Mouse (Mus musculus): ENCODE measurements around the gene Srd5a1. TPM values are rescaled to one million over a fixed set of nuclear protein-coding genes. Genes with fewer than 3 reads are reported as not detected.

The Srd5a1 gene
- polyA plus RNA-seq, 1 experiment from 2014 or later, result 25.0 TPM

DNA sequence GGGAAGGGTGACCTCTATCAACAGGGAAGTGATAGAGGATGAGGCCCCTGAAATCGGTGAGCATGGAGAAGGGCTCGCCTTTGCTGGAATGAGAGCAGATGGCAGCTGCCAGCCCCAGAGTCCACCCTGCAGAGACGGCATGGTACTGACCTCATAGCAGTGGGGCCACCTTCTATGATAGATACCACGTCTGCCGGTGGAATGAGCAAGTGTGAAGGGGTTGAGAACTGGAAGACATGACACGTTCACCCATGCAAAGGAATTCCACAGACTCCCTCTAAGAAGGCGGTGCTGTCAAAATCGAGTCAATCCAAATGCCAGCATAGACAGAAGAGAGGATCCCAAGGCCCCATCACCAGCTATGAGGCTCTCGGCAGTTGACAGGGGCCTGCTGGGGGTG lies 57.0 kb downstream of the Srd5a1 start:
- H3K27ac ChIP-seq (ENCODE audit: low read length), result no peak overlapping the region
- no peaks in the 10 kb centered on the region for H3K9me3 ChIP-seq (ENCODE audit: low read length)
- H3K27me3 ChIP-seq (ENCODE audit: insufficient read depth, low read length), result no peaks in the 10 kb centered on the region
- no peak overlapping the region for H3K4me2 ChIP-seq (replicated peaks; ENCODE audit: low read depth, low read length)
- ATAC-seq (ENCODE audit: low FRiP score, low TSS enrichment), result no peak
- 77% methylated on average over 9 of the region's 9 CpGs for WGBS
- H3K36me3 ChIP-seq (ENCODE audit: insufficient read depth, low read length), result no peaks in the 10 kb centered on the region
- H3K9ac ChIP-seq (replicated peaks; ENCODE audit: low read length), result no peak overlapping the region
- H3K4me3 ChIP-seq (ENCODE audit: low read length), result no peak overlapping the region
- H3K4me1 ChIP-seq (ENCODE audit: insufficient read depth, low read length), result no peaks in the 10 kb centered on the region

- Histone ChIP-seq H3K27ac (ENCODE audit: low read length) (no peak overlapping the region), H3K9me3 (ENCODE audit: low read length) (no peaks in the 10 kb centered on the region), H3K9ac (replicated peaks; ENCODE audit: low read length) (no peak overlapping the region), H3K4me2 (replicated peaks; ENCODE audit: low read depth, low read length) (no peak overlapping the region), H3K4me3 (ENCODE audit: low read length) (no peak overlapping the region), H3K4me1 (ENCODE audit: insufficient read depth, low read length) (no peaks in the 10 kb centered on the region), H3K27me3 (ENCODE audit: insufficient read depth, low read length) (no peaks in the 10 kb centered on the region), H3K36me3 (ENCODE audit: insufficient read depth, low read length) (no peaks in the 10 kb centered on the region)
- WGBS, result 17% methylated on average over 5 of the region's 5 CpGs
- no peak for ATAC-seq (ENCODE audit: low FRiP score, low TSS enrichment)
Observed at GRCm38 (mm10) chr13:69553024-69553423, 58.2 kb downstream of the Srd5a1 start.

- H3K9ac ChIP-seq (replicated peaks; ENCODE audit: low read length), result no peak overlapping the region
- no peaks in the 10 kb centered on the region for H3K27me3 ChIP-seq (ENCODE audit: insufficient read depth, low read length)
- H3K4me3 ChIP-seq (ENCODE audit: low read length), result no peak overlapping the region
- no peaks in the 10 kb centered on the region for H3K4me1 ChIP-seq (ENCODE audit: insufficient read depth, low read length)
- no peak for ATAC-seq (ENCODE audit: low FRiP score, low TSS enrichment)
- no peaks in the 10 kb centered on the region for H3K9me3 ChIP-seq (ENCODE audit: low read length)
- no peaks in the 10 kb centered on the region for H3K36me3 ChIP-seq (ENCODE audit: insufficient read depth, low read length)
- H3K27ac ChIP-seq (ENCODE audit: low read length), result no peak overlapping the region
- 86% methylated on average over 2 of the region's 2 CpGs for WGBS
- H3K4me2 ChIP-seq (replicated peaks; ENCODE audit: low read depth, low read length), result no peak overlapping the region
Observed at GRCm38 (mm10) chr13:69550831-69551230, 60.4 kb downstream of the Srd5a1 start.

GRCm38 (mm10) chr13:69549980-69550379 lies 61.3 kb downstream of the Srd5a1 start:
- no peak overlapping the region for H3K4me2 ChIP-seq (replicated peaks; ENCODE audit: low read depth, low read length)
- ATAC-seq (ENCODE audit: low FRiP score, low TSS enrichment), result no peak
- H3K27me3 ChIP-seq (ENCODE audit: insufficient read depth, low read length), result no peaks in the 10 kb centered on the region
- no peak overlapping the region for H3K9ac ChIP-seq (replicated peaks; ENCODE audit: low read length)
- H3K4me1 ChIP-seq (ENCODE audit: insufficient read depth, low read length), result no peaks in the 10 kb centered on the region
- no peaks in the 10 kb centered on the region for H3K36me3 ChIP-seq (ENCODE audit: insufficient read depth, low read length)
- no peak overlapping the region for H3K27ac ChIP-seq (ENCODE audit: low read length)
- WGBS, result 51% methylated on average over 8 of the region's 8 CpGs
- no peak overlapping the region for H3K4me3 ChIP-seq (ENCODE audit: low read length)
- H3K9me3 ChIP-seq (ENCODE audit: low read length), result no peaks in the 10 kb centered on the region

GRCm38 (mm10) chr13:69547488-69548180 lies 63.6 kb downstream of the Srd5a1 start:
- no peak overlapping the region for H3K9ac ChIP-seq (replicated peaks; ENCODE audit: low read length)
- ATAC-seq (ENCODE audit: low FRiP score, low TSS enrichment), result no peak
- H3K27ac ChIP-seq (ENCODE audit: low read length), result no peak overlapping the region
- H3K9me3 ChIP-seq (ENCODE audit: low read length), result no peaks in the 10 kb centered on the region
- no peak overlapping the region for H3K4me3 ChIP-seq (ENCODE audit: low read length)
- H3K27me3 ChIP-seq (ENCODE audit: insufficient read depth, low read length), result no peaks in the 10 kb centered on the region
- H3K4me2 ChIP-seq (replicated peaks; ENCODE audit: low read depth, low read length), result no peak overlapping the region
- WGBS, result 73% methylated on average over 16 of the region's 16 CpGs
- peaks cover 10% of the 10 kb centered on the region for H3K4me1 ChIP-seq (ENCODE audit: insufficient read depth, low read length)
- H3K36me3 ChIP-seq (ENCODE audit: insufficient read depth, low read length), result no peaks in the 10 kb centered on the region

GRCm38 (mm10) chr13:69545019-69545418 lies 66.2 kb downstream of the Srd5a1 start:
- H3K27ac ChIP-seq (ENCODE audit: low read length), result no peak overlapping the region
- no peak; the same call in 1 of the 2 replicates for ATAC-seq (ENCODE audit: low FRiP score, low TSS enrichment)
- H3K9me3 ChIP-seq (ENCODE audit: low read length), result no peaks in the 10 kb centered on the region
- H3K4me1 ChIP-seq (ENCODE audit: insufficient read depth, low read length), result peaks cover 20% of the 10 kb centered on the region
- no peak overlapping the region for H3K4me2 ChIP-seq (replicated peaks; ENCODE audit: low read depth, low read length)
- 33% methylated on average over 3 of the region's 3 CpGs for WGBS
- no peak overlapping the region for H3K4me3 ChIP-seq (ENCODE audit: low read length)
- H3K27me3 ChIP-seq (ENCODE audit: insufficient read depth, low read length), result no peaks in the 10 kb centered on the region
- no peak overlapping the region for H3K9ac ChIP-seq (replicated peaks; ENCODE audit: low read length)
- no peaks in the 10 kb centered on the region for H3K36me3 ChIP-seq (ENCODE audit: insufficient read depth, low read length)

DNA sequence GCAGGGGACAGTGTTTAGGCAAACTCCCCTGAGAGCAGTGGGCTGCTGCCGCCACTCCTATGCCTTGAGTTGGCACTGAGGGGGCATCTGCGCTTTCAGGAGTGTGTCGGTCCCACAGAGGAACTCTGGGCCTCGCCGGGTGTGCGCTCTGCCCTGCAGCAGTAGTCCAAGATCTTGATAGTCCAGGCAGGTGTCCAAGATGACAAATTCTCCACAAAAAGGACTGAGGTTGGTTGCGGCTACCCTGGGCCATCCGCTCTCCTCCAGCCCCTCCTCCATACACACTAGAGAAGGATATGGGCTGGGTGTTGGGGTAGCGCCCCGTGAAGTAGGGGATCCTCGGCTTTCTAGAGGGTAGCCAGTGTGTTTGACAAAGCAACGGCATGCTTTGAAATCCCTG lies 67.6 kb downstream of the Srd5a1 start:
- Histone ChIP-seq H3K9me3 (ENCODE audit: low read length) (no peaks in the 10 kb centered on the region), H3K4me2 (replicated peaks; ENCODE audit: low read depth, low read length) (peak overlapping the region; percentile 45), H3K27ac (ENCODE audit: low read length) (no peak overlapping the region), H3K27me3 (ENCODE audit: insufficient read depth, low read length) (no peaks in the 10 kb centered on the region), H3K36me3 (ENCODE audit: insufficient read depth, low read length) (no peaks in the 10 kb centered on the region), H3K9ac (replicated peaks; ENCODE audit: low read length) (0 out of 2 replicates have a peak overlapping the region, but pooled peaks have one; percentile 6), H3K4me1 (ENCODE audit: insufficient read depth, low read length) (peaks cover 20% of the 10 kb centered on the region), H3K4me3 (ENCODE audit: low read length) (peak overlapping the region; percentile 16)
- ATAC-seq (ENCODE audit: low FRiP score, low TSS enrichment), result 0 out of 2 replicates have a peak, but pooled peaks have one; percentile 43
- WGBS, result 40% methylated on average over 12 of the region's 12 CpGs

GRCm38 (mm10) chr13:69542571-69543352 lies 68.5 kb downstream of the Srd5a1 start:
- Histone ChIP-seq H3K4me2 (replicated peaks; ENCODE audit: low read depth, low read length) (0 out of 2 replicates have a peak overlapping the region, but pooled peaks have one; percentile 0), H3K4me1 (ENCODE audit: insufficient read depth, low read length) (peaks cover 20% of the 10 kb centered on the region), H3K27me3 (ENCODE audit: insufficient read depth, low read length) (no peaks in the 10 kb centered on the region), H3K27ac (ENCODE audit: low read length) (no peak overlapping the region), H3K9ac (replicated peaks; ENCODE audit: low read length) (no peak overlapping the region; the same call in 1 of the 2 replicates), H3K36me3 (ENCODE audit: insufficient read depth, low read length) (no peaks in the 10 kb centered on the region), H3K4me3 (ENCODE audit: low read length) (no peak overlapping the region), H3K9me3 (ENCODE audit: low read length) (no peaks in the 10 kb centered on the region)
- 0 out of 2 replicates have a peak, but pooled peaks have one; percentile 28 for ATAC-seq (ENCODE audit: low FRiP score, low TSS enrichment)
- WGBS, result 22% methylated on average over 17 of the region's 17 CpGs

- no peak overlapping the region; the same call in 1 of the 2 replicates for H3K27ac ChIP-seq (ENCODE audit: low read length)
- H3K4me3 ChIP-seq (ENCODE audit: low read length), result no peak overlapping the region
- ATAC-seq (ENCODE audit: low FRiP score, low TSS enrichment), result no peak
- H3K4me1 ChIP-seq (ENCODE audit: insufficient read depth, low read length), result peaks cover 20% of the 10 kb centered on the region
- H3K4me2 ChIP-seq (replicated peaks; ENCODE audit: low read depth, low read length), result no peak overlapping the region
- H3K9ac ChIP-seq (replicated peaks; ENCODE audit: low read length), result no peak overlapping the region
- no peaks in the 10 kb centered on the region for H3K27me3 ChIP-seq (ENCODE audit: insufficient read depth, low read length)
- no peaks in the 10 kb centered on the region for H3K9me3 ChIP-seq (ENCODE audit: low read length)
- WGBS, result 35% methylated on average over 10 of the region's 10 CpGs
- no peaks in the 10 kb centered on the region for H3K36me3 ChIP-seq (ENCODE audit: insufficient read depth, low read length)
Observed at GRCm38 (mm10) chr13:69541776-69542175, 69.5 kb downstream of the Srd5a1 start.

GRCm38 (mm10) chr13:69541209-69541608 lies 70.0 kb downstream of the Srd5a1 start:
- H3K27me3 ChIP-seq (ENCODE audit: insufficient read depth, low read length), result no peaks in the 10 kb centered on the region
- no peak for ATAC-seq (ENCODE audit: low FRiP score, low TSS enrichment)
- H3K27ac ChIP-seq (ENCODE audit: low read length), result peak overlapping the region; percentile 10; the same call in 1 of the 2 replicates

More at GRCm38 (mm10) chr13:69541209-69541608, 70.0 kb downstream of the Srd5a1 start:
- Histone ChIP-seq H3K9me3 (ENCODE audit: low read length) (no peaks in the 10 kb centered on the region), H3K4me1 (ENCODE audit: insufficient read depth, low read length) (peaks cover 22% of the 10 kb centered on the region), H3K4me3 (ENCODE audit: low read length) (no peak overlapping the region), H3K9ac (replicated peaks; ENCODE audit: low read length) (no peak overlapping the region), H3K36me3 (ENCODE audit: insufficient read depth, low read length) (no peaks in the 10 kb centered on the region), H3K4me2 (replicated peaks; ENCODE audit: low read depth, low read length) (no peak overlapping the region)
- 66% methylated on average over 6 of the region's 6 CpGs for WGBS
